Mouse (Mus musculus) cerebellum, postnatal 4 days (tissue): Measurements from ENCODE around the gene Lmod3.

Source experiments
- DNase-seq, 2 experiments: peaks; one replicate each; pipeline ENCODE4 v3.0.0; 2022; ENCODE audit warnings: low spot score in 2 of 2, mixed read lengths in 1 of 2

The Lmod3 gene

GRCm38 (mm10) chr6:97226083-97226491 lies 26.5 kb downstream of the Lmod3 start:
- no peak for DNase-seq

- DNase-seq = no peak
Measured at GRCm38 (mm10) chr6:97224505-97224904, 28.1 kb downstream of the Lmod3 start.

DNA sequence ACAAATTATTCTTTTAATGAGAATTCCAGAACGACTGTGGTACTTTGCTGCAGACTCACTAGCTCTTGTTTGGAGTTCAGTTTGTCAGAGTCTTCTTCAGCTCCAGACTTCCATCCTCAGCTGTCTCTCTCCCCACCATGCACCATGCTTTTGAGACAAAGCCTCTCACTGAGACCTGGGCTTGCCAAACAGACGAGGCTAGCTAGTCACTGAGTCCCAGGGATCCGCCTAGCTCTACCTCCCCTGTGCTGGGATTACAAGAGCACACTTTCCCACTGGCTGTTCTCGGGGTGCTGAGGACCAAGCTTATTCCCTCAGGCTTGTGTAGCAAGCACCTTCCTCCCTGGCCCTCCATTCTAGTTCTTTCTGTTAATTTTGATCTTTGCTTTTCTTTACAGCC lies 29.0 kb downstream of the Lmod3 start:
- DNase-seq = no peak

GRCm38 (mm10) chr6:97222931-97223467 lies 29.6 kb downstream of the Lmod3 start:
- DNase-seq = no peak

GRCm38 (mm10) chr6:97222321-97222720 lies 30.2 kb downstream of the Lmod3 start:
- no peak for DNase-seq

- no peak for DNase-seq
Measured at GRCm38 (mm10) chr6:97221205-97222025, 31.1 kb downstream of the Lmod3 start.

GRCm38 (mm10) chr6:97220672-97221071 lies 31.9 kb downstream of the Lmod3 start:
- DNase-seq = no peak

GRCm38 (mm10) chr6:97216154-97216821 lies 36.3 kb downstream of the Lmod3 start:
- DNase-seq = no peak

- DNase-seq = peak in 1 of 2 experiments; percentile 16
Measured at GRCm38 (mm10) chr6:97211981-97212380, 40.6 kb downstream of the Lmod3 start.

- DNase-seq = no peak
Measured at GRCm38 (mm10) chr6:97210962-97211601, 41.5 kb downstream of the Lmod3 start.

- peak; percentile 66 to 76 for DNase-seq
Measured at GRCm38 (mm10) chr6:97210191-97210961, 42.2 kb downstream of the Lmod3 start, which contains the start of gene Arl6ip5. Arl6ip5 (plus strand) TSS chr6:97210689.

DNA sequence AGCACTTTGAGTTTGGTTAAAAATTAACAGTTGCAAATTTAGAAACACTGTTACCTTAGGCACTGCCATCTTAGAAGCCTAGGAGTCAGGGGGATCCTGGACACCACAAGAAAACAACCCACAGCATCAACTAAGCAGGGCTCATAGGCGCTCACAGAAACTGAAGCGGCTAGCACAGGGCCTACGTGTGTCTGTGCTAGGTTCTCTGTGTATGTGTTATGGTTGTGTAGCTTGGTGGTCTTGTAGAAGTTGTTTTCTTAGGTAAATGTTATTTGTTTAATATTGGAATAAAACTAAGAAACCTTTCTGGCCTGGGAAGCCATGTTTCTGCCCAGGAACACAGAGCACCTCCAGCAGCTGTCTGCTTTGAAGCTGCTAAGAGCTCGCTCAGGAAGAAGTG lies 42.8 kb downstream of the Lmod3 start:
- no peak for DNase-seq

- no peak for DNase-seq
Measured at GRCm38 (mm10) chr6:97209201-97209600, 43.4 kb downstream of the Lmod3 start.

DNA sequence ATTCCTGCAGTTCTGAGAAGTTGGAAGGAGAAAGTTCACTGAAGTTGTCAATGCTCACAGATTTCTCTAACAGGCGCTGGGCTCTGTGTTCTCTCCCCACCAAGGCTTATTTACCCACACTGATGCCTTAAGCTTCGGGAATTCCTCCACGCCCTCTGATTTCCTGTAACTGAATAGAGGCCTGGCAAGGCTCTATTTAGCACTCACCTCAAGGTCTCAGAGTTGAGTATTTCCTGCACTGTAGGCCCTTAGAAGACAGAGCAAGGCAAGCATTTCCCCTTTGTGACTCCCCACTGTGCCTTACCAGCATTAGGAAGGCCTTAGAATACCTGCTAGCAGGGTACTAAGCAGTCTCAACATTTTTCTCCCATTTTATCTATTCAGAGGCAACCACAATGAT lies 44.2 kb downstream of the Lmod3 start:
- no peak for DNase-seq

- no peak for DNase-seq
Measured at GRCm38 (mm10) chr6:97207085-97207484, 45.5 kb downstream of the Lmod3 start.

DNA sequence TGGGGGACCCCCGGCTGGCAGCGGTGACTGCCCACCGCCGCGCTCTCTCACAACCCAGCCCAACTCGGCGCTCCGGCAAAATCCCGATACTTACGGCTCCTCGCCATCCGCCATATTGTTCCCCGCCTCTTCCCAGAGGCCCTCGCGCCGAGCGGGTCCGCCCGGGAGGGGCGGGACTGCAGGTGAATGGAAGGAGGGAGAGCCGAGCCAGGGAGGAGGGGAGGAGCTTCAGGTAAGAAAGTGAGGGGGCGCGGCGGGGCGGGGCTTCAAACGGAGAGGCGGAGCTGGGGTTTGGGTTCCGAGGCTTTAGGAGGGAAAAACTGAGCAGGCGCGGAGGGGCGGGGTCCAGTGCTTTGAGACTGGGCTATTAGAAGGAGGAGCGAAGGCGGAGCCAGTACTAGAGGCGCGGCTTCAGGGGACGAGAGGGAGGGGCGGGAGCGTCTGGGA lies 47.1 kb downstream of the Lmod3 start, which contains the start of gene Uba3:
Gene Uba3, minus strand, starts transcription at position 209 of the 447 bp plus-strand sequence.
- DNase-seq = peak; percentile 96 to 98

GRCm38 (mm10) chr6:97204952-97205351 lies 47.6 kb downstream of the Lmod3 start:
- DNase-seq = peak in 1 of 2 experiments; percentile 24

GRCm38 (mm10) chr6:97204252-97204869 lies 48.2 kb downstream of the Lmod3 start:
- DNase-seq = no peak

DNA sequence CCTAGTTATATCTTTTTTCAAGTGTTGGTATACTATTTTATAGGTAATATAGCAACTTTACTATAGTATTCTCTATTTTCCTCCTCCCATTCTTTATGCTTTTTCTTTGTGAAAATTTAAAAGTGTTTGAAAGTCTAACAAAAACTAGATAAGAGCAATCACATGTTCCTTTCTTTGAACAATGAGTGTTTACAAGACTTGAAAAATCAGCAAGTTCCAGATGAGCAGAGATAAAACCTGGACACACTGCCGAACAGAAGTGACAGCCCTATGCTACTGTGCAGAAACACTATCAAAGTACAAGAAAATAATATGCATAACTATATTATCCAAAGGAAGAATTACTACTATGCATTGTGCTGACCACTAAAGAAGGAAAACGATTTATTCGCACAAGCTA lies 50.1 kb downstream of the Lmod3 start:
- no peak for DNase-seq

DNA sequence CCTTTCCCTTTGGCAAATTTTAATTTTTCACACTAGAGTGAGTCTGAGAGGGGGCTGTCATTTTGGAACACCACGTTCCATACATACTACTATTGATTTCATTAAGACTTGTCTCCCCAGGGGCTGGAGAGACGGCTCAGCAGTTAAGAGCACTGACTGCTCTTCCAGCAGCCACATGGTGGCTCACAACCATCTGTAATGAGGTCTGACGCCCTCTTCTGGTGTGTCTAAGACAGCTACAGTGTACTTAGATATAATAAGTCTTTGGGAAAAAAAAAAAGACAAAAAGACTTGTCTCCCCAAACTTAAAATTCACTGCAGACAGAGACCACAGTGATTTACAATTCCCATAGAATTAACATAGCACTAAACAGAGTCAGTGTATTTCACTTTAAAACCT lies 52.1 kb downstream of the Lmod3 start:
- DNase-seq = no peak
